ENCODE assay signal across 32 mouse cellular contexts in genomic region chr12:91662844-91663243, GRCm38 (mm10).
"Had no signal": no experiment of that assay in that cellular context is flagged by ENCODE, and none has a peak within 500 bp of the region (broad histone marks: within the 10 kb centered on the region; RNA-seq: fewer than 3 reads in every experiment).

No protein-coding gene starts in this region.

- H3K9me3 ChIP-seq: limb, embryonic 10.5 days; limb, embryonic 12.5 days; limb, embryonic 13.5 days; limb, embryonic 15.5 days; liver, embryonic 12.5 days; liver, embryonic 13.5 days; liver, embryonic 15.5 days; lung, embryonic 15.5 days; megakaryocyte, embryonic 14.5 days; midbrain, embryonic 10.5 days; midbrain, embryonic 12.5 days; midbrain, embryonic 13.5 days; midbrain, embryonic 15.5 days; neural tube, embryonic 12.5 days had no signal

- ATAC-seq: liver, embryonic 12.5 days; liver, postnatal 0 days; lung, postnatal 0 days; midbrain, embryonic 13.5 days; midbrain, embryonic 15.5 days; midbrain, embryonic 16.5 days had no signal

- H3K27me3 ChIP-seq: limb, embryonic 12.5 days; limb, embryonic 13.5 days; limb, embryonic 15.5 days; liver, embryonic 12.5 days; liver, embryonic 13.5 days; liver, embryonic 15.5 days; lung, embryonic 15.5 days; megakaryocyte, embryonic 14.5 days; midbrain, embryonic 12.5 days; midbrain, embryonic 13.5 days; midbrain, embryonic 15.5 days; neural tube, embryonic 12.5 days had no signal

- H3K4me3 ChIP-seq: limb, embryonic 10.5 days; limb, embryonic 12.5 days; limb, embryonic 13.5 days; limb, embryonic 15.5 days; liver, embryonic 12.5 days; liver, embryonic 13.5 days; liver, embryonic 15.5 days; lung, embryonic 15.5 days; megakaryocyte, embryonic 14.5 days; midbrain, embryonic 10.5 days; midbrain, embryonic 12.5 days; midbrain, embryonic 13.5 days; midbrain, embryonic 15.5 days; myocyte; neural tube, embryonic 12.5 days had no signal

- H3K27ac ChIP-seq: limb, embryonic 10.5 days; limb, embryonic 12.5 days; limb, embryonic 13.5 days; liver, embryonic 12.5 days; liver, embryonic 13.5 days; liver, embryonic 14.5 days; liver, embryonic 15.5 days; lung, embryonic 15.5 days; macrophage; midbrain, embryonic 10.5 days; midbrain, embryonic 12.5 days; midbrain, embryonic 13.5 days; midbrain, embryonic 15.5 days; neural tube, embryonic 12.5 days had no signal

- H3K4me2 ChIP-seq: limb, embryonic 12.5 days; limb, embryonic 13.5 days; limb, embryonic 15.5 days; liver, embryonic 11.5 days; liver, embryonic 12.5 days; liver, embryonic 13.5 days; liver, embryonic 15.5 days; lung, embryonic 14.5 days; lung, embryonic 15.5 days; midbrain, embryonic 11.5 days; midbrain, embryonic 12.5 days; midbrain, embryonic 13.5 days; midbrain, embryonic 15.5 days; neural tube, embryonic 12.5 days had no signal

- H3K36me3 ChIP-seq: limb, embryonic 10.5 days; limb, embryonic 12.5 days; limb, embryonic 13.5 days; limb, embryonic 15.5 days; liver, embryonic 12.5 days; liver, embryonic 13.5 days; liver, embryonic 15.5 days; lung, embryonic 15.5 days; midbrain, embryonic 10.5 days; midbrain, embryonic 12.5 days; midbrain, embryonic 13.5 days; midbrain, embryonic 15.5 days; neural tube, embryonic 12.5 days had no signal

- H3K9ac ChIP-seq: limb, embryonic 12.5 days; limb, embryonic 13.5 days; limb, embryonic 15.5 days; liver, embryonic 12.5 days; liver, embryonic 13.5 days; liver, embryonic 14.5 days; liver, embryonic 15.5 days; liver, postnatal 0 days; lung, embryonic 14.5 days; lung, embryonic 15.5 days; midbrain, embryonic 12.5 days; midbrain, embryonic 13.5 days; midbrain, embryonic 15.5 days; neural tube, embryonic 12.5 days had no signal

- H3K4me1 ChIP-seq: limb, embryonic 10.5 days; limb, embryonic 13.5 days; midbrain, embryonic 10.5 days; midbrain, embryonic 15.5 days; neural tube, embryonic 12.5 days had no signal

- DNase-seq: left cerebral cortex, postnatal 4 days; liver; liver, embryonic 13.5 days; liver, postnatal 0 days; lung, adult 18-20 months; lung, adult 2 months; lung, embryonic 14.5 days; lung, postnatal 10 days; lung, postnatal 14 days; lung, postnatal 36 days; lung, postnatal 4 days; midbrain, embryonic 14.5 days had no signal
